Mouse (Mus musculus) lung, postnatal 14 days (tissue): ENCODE results near the gene Cdh15.
A peak's percentile ranks its signal among the peaks of the same experiment; 100 is the strongest.

Experiments
- DNase-seq: peaks from one replicate; pipeline ENCODE4 v3.0.0; 2021

The Cdh15 gene

DNA sequence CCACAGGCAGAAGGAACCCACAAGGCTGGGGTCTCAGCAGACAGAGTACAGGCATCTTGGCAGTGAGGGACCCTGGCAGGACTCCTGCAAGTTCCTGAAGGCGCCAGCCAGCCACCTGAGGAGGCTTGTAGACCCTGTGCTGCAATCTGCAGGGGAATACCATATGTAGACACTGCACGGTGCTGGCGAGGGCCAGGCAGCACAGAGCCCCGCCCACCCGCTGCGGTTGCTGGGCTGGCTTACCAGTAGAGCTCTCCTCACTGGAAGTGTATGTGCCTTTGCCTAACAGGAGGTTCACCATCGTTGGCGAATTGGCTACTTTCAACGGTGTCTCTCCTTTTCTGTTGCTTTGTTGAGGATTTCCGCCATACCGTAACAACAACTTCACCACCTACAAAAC lies 48.6 kb downstream of the Cdh15 start:
- no peak for DNase-seq

DNA sequence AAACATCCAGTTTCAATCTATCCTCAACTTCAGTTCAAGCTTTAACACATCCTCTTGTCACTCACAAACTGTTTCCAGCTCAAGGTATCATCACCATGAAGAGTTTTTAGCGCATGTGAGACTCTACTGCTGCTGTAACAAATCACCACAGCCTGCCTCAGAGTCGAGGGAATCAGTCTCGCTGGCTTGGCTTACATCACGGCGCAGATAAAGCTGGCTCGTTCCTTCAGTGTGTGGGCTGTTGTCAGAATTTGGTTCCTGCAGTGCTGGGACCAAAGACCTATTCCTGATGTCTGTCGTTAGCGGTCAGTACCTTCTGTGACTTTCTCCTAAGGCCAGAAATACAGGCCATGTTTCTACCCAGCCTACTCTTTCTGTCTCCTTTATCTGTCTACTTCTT lies 49.4 kb downstream of the Cdh15 start:
- DNase-seq = no peak

DNA sequence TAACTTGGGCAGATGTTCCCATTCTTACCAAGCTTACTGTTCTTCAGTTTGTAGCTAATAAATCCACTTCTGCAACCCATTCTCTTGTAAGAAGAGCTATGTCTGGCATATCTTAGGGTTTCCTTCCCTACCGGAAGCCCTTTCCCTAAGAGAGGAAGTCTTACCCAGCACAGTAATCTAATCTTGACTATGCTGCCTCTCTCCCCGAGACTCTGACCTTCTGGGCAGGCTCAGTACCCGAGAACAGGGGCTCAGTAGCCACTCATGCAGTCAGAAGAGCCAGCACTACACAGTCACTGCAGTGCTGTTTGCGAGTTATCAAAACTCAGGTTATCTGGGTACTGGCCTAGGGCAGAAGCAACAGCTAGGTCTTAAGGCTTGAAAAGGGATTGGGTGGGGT lies 50.3 kb downstream of the Cdh15 start:
- DNase-seq = no peak

DNA sequence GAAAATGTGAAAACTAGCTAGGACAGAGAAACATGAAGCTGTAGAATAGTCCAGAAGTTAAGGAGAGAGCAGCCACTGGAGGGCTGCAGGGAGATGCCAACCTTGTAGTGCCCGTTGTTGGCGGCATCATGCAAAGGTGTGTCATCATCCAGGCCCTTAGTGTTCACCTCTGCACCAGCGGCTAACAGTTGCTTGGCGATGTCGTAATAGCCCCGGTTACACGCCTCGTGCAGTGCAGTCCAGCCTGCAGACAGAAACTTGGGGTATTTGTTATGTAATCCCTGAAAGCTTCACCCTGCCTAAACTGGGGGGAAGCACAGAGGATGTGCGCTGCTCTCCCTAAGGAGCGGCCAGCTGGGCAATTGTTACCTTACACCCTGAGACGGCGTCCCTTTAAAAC lies 50.7 kb downstream of the Cdh15 start:
- DNase-seq = no peak

DNA sequence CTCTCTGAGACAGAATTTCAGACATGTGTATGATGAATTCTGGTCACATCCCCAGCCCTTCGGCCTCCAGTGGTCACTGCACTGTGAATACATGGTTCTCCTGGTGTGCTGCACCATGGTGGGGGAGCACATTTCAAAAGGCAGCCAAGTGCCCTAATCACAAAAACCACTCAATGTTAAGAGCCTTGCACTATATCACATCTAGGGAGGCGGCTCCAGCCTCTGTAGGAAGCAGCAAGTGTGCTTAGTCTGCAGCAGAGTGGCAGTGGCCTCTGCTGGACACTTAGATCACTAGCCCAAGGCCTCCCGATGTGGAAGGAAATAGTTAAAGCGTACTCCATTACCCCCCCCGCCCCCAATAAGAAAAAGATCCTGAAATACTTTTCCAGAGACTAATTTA lies 51.3 kb downstream of the Cdh15 start:
- DNase-seq = no peak

DNA sequence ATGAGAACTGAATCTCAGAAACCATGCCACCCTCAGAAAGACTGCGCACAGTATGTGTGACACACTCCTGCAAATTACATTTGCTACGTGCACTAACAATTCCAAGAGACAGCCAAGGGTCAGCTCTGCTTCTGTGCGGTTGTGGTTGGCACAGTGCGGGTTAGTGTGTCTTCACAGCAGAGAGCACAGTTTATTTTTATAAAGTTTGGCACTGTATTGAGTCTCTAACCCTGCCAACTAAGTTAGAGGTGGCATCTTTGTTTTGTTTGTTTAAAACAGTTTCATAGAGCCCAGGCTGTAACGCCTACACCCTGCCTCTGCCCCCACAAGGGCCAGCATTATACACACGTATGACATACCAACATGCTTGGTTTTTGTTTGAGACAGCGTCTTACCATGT lies 53.7 kb downstream of the Cdh15 start:
- no peak for DNase-seq

DNA sequence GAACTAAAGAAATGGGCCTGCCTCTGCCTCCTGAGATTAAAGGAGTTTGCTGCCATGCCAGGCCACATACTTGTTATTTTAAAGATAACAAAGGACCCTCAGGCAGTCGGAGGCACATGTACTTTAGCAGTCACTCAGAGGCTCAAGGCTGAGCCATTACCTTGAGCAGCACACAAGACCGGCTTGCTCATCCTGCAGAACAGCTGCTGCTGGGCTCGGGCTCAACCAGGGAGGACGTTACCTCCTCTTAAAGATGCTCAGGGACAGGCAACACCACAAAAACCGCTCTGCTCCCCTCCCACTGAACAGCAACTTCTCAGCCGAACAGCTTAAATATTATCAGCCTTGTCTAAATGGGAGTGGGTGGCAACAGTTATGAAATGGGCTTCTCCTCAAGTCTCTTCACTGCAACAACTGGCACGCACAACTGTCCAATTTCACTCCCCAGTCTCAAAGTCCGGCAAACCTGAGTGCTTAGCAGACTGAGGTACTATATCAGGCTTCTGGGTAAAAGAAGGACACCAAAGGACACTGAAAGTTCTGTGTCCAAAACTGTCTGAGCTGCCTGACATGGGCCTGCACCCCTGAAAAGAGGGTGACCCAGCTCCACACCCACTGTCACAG lies 54.2 kb downstream of the Cdh15 start:
- DNase-seq = no peak

DNA sequence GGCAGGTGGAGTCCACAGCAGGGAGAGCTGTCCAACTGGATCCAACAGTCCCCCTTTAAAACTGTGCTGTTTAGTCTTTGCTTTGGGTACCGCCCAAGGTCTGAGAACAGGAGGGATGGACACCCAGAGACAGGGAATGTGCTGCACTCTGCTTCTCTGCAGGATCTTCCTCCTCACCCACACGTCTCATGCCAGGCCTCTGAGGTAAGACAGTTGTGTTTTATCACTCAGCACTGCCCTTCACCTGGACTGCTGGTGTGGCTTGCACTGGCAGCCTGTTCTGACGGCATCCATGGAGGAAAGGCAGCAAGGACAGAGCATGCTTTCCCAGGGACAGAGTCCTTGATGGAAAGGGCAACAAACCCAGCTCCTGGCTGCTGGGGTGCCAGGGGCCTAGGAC lies 54.8 kb downstream of the Cdh15 start:
- no peak for DNase-seq

DNA sequence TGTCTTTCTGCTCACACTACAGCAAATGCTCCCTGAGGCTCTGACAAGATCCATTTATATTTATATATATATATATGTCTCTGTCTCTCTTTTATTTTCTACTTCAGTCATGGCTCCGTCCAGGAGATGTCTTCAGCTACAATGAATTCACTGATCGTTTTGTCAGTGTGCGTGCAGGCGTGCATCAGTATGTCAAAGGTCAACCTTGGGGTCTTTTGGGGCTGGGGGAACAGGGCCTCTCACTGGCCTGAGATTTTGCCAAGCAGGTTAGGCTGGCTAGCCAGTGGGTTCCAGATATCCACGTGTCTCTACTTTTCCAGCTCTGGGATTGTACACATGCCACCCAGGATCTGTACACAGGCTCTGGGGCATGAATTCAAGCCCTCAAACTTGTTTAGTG lies 55.2 kb downstream of the Cdh15 start:
- no peak for DNase-seq

DNA sequence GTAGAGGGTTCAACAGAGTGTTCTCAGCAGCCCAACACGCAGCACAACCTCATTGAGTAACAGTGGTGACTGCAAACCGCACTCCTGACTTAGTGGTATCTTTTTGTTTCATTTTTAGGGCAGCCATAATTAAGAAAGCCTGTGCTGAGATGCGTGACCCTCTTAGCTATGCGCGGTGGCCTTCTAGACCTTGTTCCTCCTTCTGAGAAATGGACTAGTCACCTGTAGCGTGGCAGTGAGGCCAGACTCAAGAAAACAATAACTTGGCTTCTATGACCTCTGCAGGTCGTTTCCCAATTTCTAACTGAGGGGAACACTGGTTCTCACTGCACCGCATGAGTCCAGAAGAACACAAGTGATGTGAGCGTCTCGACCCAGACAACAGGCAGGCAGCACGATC lies 56.7 kb downstream of the Cdh15 start:
- DNase-seq = no peak

DNA sequence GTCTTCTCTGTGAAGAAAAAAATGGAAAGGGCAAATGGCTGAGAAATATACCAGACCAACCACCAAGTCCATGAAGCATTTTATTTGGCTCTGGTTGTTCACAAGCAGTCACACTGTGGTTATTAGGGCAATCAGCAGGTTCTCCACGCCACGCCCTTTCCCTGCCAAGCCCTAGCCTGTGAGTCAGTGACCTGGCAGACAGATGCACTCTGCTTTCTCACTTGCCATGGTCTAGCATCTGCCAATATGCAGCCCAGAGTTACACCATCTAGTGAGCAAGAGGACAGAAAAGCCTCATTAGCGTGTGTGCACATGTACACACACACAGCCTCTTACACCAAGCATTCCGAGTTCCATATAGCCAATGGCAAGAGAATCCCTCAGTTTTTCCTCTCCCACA lies 57.6 kb downstream of the Cdh15 start:
- no peak for DNase-seq

DNA sequence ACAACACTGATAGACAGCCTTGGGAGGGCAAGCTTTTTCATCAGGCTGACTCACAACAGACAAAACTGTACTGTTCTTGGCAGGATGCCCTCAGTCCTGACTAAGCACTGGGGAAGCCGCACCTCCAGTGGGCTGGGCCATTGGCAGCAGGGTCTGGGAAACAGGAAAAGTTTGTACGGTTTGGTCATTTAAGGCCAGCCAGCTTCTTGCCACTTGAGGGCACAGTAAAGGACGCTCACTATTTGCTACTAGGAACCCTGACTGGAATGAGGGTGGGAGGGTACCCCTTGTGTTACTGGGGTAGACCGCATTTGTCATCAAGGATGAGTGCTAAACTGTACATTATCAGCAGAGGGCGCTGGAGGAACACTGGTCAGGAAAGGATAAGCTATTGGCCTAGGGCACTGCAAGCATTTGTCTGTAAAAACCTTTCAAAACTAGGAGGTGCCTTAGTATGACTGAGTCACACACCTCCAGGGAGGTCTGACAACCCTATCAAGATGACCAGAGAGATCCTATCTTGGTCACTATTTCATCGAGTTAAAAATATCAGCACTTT lies 58.8 kb downstream of the Cdh15 start:
- peak; percentile 92 for DNase-seq

DNA sequence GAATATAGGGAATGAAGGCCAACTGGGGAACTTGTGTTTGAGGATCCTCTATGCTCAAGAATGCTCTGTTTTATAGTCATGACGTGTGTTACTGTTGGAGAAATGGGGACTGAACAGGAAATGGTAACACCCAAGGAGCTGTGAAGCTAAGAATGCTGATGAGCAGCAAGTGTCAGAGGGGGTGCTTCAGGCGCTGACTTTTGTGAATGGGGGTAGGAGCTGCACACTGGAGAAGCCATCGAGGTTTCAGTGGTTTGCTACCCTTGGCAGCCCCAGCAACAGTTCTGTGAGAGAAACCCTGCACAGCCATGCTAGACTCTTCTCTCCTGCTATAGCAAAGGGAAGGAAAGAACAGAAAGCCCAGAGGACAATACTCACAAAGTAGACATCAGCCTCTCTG lies 64.4 kb downstream of the Cdh15 start:
- no peak for DNase-seq

DNA sequence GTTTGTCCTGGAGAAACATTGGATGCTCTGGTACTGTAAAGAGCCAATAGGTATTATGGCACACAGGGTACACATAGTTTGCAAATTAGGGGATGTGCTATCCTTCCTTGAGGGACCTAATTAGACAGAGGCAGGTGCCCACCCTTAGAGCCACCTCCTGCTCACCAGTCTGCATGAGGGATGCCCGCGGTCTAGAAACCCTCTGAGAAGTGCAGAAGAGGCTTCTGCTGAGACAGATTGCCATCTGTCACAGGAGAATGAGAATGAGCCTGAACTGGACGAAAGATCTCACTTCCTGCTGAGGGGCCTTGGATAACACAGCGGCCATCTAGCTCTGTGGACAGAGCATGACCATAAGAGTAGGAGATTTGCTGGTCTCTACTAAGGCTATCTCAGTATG lies 65.1 kb downstream of the Cdh15 start:
- DNase-seq = no peak

DNA sequence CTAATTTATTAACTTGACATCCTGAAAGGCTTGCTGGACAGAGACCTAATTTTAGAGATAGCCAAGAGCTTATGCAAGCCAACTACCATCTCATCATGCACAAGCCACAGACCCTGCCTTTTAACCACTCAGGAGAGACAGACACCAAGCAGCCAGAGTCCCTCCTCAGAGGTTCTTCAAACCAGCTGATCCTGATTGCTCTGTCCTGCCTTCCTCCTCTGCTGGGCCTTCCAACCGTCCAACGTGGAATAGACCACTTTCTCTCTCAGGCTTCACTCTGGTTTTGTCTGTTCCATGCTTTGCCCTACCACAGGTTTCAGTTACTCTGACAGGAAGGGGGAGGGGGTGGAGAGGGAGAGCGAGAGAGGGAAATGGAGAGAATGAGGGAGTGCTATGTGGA lies 69.0 kb downstream of the Cdh15 start:
- no peak for DNase-seq
